Mouse (Mus musculus) kidney, adult 2 months (tissue): ENCODE results near the gene Gm732. TPM values are rescaled to one million over a fixed set of nuclear protein-coding genes. Genes with fewer than 3 reads are reported as not detected.

Experiments used
- DNase-seq: peaks from one replicate; pipeline ENCODE4 v3.0.0; 2021
- H3K27ac ChIP-seq: fragments of 200-500 bp; 2 replicates; pipeline ENCODE4 v1.5.1; 2012; ENCODE audit warnings: low read depth, low read length, control low read depth, inconsistent platforms; ENCODE audit not compliant: insufficient read depth
- H3K27me3 ChIP-seq: fragments of 200-500 bp; replicated peaks from 2 replicates; pipeline ENCODE4 v1.6.1; 2012; ENCODE audit warnings: mild to moderate bottlenecking, moderate library complexity, low read length, inconsistent platforms; ENCODE audit not compliant: control insufficient read depth, insufficient read depth
- H3K36me3 ChIP-seq: fragments of 200-500 bp; 2 replicates; pipeline ENCODE4 v1.6.1; 2012; ENCODE audit warnings: mild to moderate bottlenecking, moderate library complexity, low read length, inconsistent platforms; ENCODE audit not compliant: control insufficient read depth, insufficient read depth
- H3K4me1 ChIP-seq: fragments of 200-500 bp; 2 replicates; pipeline ENCODE4 v1.6.1; 2011; ENCODE audit warnings: low read length; ENCODE audit not compliant: control insufficient read depth, insufficient read depth
- H3K4me3 ChIP-seq: fragments of 200-500 bp; 2 replicates; pipeline ENCODE4 v1.5.1; 2011; ENCODE audit warnings: mild to moderate bottlenecking, low read depth, low read length, control low read depth; ENCODE audit not compliant: insufficient read depth
- CTCF ChIP-seq: fragments of 200-500 bp; conservative IDR thresholded peaks from 2 replicates; pipeline ENCODE4 v1.5.1; 2011; ENCODE audit warnings: low read depth, mild to moderate bottlenecking, control low read depth, low read length, moderate library complexity, mixed read lengths; ENCODE audit not compliant: insufficient read depth, insufficient read length
- POLR2A ChIP-seq: fragments of 200-500 bp; IDR thresholded peaks from one replicate; pipeline ENCODE4 v1.6.1; 2011; ENCODE audit warnings: low read depth, low read length, control low read depth
- WGBS: fragments of 180-500 bp; shearing (Covaris S2); methylation state at CpG from one replicate; pipeline ENCODE4 v1.1.7; 2018; 5-methylcytosine and 5-hydroxymethylcytosine counted together
- polyA plus RNA-seq: library from polyadenylated mRNA; depleted of rRNA; stranded (reverse); fragments of >200 nt; gene quantifications from 2 replicates; pipeline ENCODE4 v1.2.3, GENCODE M21; 2012; rRNA removed

The Gm732 gene
- not detected in 2 replicates for polyA plus RNA-seq

GRCm38 (mm10) chrX:107948365-107948764, at the start of gene Gm732:
Gene Gm732 (minus strand): TSS chrX:107948465.
- WGBS: 82% methylated on average over 1 of the region's 1 CpGs
- no peaks in the 10 kb centered on the region for H3K36me3 ChIP-seq
- no peak within 1 kb of the TSS for H3K4me3 ChIP-seq
- H3K27ac ChIP-seq: no peak within 1 kb of the TSS
- TF ChIP-seq POLR2A (no peak), CTCF (no peak)
- DNase-seq: no peak
- no peaks in the 10 kb centered on the region for H3K27me3 ChIP-seq
- no peaks in the 10 kb centered on the region for H3K4me1 ChIP-seq

Other genes with a start within 250 kb of the Gm732 start
- not detected in 2 replicates for gene Tent5d, start 155.9 kb downstream of the Gm732 start, polyA plus RNA-seq
- 3.1 and 3.6 TPM in 2 replicates for gene 2610002M06Rik, start 132.1 kb downstream of the Gm732 start, polyA plus RNA-seq